Mouse (Mus musculus) cerebellum, adult 2 months (tissue): ENCODE measurements at regions not wholly inside any gene's neighbourhood (a gene's known extent, or its start where the extent isn't known, plus 50 kb on each side); places are given as distances from the start of the nearest gene placed in this dataset.

Experiments used
- CTCF ChIP-seq: fragments of 200-500 bp; IDR thresholded peaks from 2 replicates; pipeline ENCODE4 v1.5.1; 2011; ENCODE audit warnings: low read depth, mild to moderate bottlenecking, control low read depth, low read length, moderate library complexity, borderline replicate concordance; ENCODE audit not compliant: insufficient read depth
- POLR2A ChIP-seq: fragments of 200-500 bp; IDR thresholded peaks from 2 replicates; pipeline ENCODE4 v1.6.1; 2011; ENCODE audit warnings: low read length, control low read depth, borderline replicate concordance; ENCODE audit not compliant: insufficient read depth

GRCm38 (mm10) chr15:27405721-27406161 is 60.7 kb upstream of the Ank start:
- TF ChIP-seq CTCF, result no peak
- no peak for TF ChIP-seq POLR2A
